Mouse (Mus musculus): ENCODE measurements at regions not wholly inside any gene's neighbourhood (a gene's known extent, or its start where the extent isn't known, plus 50 kb on each side); places are given as distances from the start of the nearest gene placed in this dataset.
A peak's percentile ranks its signal among the peaks of the same experiment; 100 is the strongest.

DNA sequence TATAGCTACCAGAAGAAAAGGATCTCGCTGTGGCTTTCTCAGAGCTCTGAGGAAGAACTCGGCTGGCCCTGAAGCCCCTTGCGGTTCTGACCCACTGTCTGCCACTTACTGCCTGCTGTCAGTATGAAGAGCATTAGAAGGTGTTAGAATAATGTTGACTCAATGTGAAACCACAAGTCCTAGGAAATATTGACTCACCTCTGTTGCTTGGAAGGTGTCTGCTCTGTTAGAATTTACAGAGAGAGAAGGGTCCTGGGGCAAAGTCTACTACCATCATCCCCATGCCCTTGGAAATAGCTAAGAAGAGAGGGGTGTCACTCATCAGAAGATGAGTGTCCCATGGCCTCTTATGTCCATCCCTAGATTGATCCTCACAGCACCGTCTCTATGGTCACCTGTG, 197.9 kb downstream of the Hlx start:
- no peak for DNase-seq

DNA sequence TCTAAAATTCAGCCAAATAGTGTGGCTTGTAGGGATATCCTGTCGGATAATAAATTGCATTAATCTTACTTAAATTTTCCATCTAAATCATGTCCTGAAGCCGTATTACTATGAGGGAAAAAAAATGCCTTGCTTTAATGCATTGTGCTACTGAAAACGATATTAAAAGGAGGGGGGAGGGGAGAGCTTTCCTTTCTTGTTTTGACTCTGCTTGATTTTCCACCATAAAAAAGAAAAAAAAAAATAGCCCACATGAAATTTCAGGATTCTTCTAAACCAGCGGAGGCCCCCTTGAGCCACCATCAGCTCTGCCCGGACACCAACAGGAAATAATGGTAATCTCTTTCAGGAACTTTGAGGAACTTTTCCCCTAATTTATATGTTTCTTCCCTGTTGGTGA, 198.5 kb downstream of the Hlx start:
- no peak for DNase-seq

DNA sequence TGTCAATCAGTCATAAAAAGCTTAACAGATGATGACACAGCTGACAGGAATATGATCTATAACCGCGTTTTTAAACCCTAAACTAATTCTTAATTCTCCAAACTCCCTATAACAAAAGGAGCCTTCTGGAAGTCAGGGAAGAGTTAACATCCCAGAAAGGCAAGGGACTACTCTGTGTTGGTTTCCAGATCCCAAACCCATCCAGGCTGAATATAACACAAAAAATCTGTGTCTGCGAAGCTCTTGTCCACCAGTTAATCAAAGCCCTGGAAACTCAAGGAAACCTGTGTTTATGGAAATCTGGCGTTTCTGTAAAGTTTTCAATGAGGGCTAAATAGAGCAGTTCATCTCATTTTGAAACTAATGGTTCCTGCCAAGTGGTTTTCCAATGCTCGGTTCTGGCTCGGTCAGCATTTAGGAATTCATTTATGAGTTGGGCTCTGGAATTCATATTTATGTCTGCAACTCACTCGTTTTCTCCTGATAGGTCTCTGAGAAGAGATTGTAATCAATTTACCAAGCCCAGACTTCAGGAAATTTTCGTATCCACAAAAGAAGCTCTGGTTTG, 199.8 kb downstream of the Hlx start:
- no peak for DNase-seq

DNA sequence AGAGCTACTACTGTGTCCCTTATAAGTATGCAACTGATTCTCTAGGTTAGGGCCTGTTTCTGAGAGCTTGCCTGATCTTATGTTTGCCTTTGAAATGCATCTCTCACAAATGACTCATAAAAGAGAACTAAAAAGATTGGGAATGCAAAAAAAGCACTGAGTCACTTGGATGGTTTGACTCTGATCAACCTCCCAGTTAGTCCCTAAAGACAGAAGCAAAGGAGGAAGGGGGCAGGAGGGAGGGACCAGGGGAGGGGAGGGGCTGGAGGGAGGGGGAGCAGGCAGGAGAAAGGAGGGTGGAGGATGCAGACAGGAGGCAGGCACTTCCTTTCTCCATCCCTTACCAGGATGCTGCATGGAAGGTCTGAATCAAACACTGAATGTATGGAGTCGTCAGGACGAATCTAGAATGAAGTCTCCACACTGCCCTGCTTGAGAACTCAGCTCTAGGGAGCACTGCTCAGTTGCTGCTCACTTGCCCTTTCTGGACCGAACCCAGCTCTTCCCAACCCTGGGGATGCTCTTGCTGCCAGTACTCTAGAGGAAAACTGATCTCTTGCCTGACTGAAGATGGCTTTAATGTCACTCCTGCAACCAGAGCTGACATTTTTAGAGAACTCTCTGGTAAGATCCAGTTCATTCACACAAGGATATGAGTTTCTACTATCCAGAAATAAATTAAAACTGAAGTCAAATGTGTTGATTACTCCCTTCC, 201.7 kb downstream of the Hlx start:
- no peak for DNase-seq

GRCm38 (mm10) chr1:184525740-184526139, 206.7 kb downstream of the Hlx start:
- DNase-seq, result no peak

GRCm38 (mm10) chr1:184519551-184519950, 212.9 kb downstream of the Hlx start:
- DNase-seq, result peak; percentile 31

- no peak for DNase-seq
These were observed 227.8 kb downstream of the Hlx start for GRCm38 (mm10) chr1:184504663-184505062.

GRCm38 (mm10) chr1:184503827-184504355, 228.5 kb downstream of the Hlx start:
- no peak for DNase-seq

DNA sequence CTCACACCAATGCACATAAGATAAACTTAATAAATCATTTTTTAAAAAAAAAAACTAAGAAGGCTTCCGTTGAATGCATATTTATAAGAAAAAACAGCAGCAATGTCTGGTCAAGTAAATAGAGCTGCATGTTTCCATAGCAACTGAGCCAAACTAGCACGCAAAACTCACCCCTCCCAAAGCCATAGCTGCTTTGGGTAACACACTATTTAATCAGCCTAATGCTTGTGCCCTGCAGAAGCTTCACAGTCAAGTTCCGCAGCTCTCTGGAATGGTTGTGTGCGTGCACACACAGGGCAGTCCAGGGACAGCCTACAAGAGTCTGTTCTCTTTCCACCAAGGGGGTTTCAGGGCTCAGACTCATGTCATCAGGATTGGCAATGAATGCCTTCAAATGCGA, 231.7 kb downstream of the Hlx start:
- no peak for DNase-seq

- DNase-seq, result no peak
These were observed 233.4 kb downstream of the Hlx start for GRCm38 (mm10) chr1:184498909-184499525.

- DNase-seq, result no peak
These were observed 235.4 kb downstream of the Hlx start for GRCm38 (mm10) chr1:184497007-184497406.

DNA sequence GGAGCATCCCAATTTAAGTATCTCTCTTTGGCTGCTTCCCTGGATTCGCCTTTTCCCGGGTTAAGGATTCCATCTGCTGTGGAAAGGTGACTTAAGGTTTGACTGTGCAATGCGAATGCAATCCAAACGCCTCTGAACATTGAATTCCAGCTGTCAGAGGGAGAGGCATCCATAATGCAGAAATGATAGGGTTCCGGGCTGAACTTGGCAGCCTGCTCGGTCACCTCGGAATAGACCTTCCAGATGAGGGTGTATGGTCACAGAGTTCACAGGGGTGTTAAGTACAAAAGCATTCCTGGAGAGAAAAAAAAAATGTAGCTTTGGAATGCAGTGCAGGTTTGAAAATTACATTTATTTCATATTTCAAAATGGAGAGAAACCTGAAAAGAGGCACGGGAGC, 238.6 kb downstream of the Hlx start:
- DNase-seq, result no peak

DNA sequence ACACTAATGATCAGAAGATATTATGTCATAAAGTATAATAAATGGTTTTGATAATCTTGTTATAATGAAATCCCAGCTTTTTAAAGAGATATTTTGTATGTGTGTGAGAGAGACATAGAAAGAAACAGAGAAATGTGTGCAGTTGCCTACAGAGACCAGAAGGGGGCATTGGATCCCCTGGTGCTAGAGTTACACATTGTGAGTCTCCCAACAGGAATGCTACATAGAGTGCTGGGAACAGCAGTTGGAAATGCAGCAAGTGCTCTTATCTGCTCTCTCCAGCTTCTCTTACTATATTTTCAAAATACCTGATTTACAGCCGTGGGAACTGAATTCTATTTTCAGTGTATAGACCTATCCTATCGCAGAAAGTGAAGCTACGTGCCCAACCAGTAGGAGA, 240.3 kb downstream of the Hlx start:
- no peak for DNase-seq

DNA sequence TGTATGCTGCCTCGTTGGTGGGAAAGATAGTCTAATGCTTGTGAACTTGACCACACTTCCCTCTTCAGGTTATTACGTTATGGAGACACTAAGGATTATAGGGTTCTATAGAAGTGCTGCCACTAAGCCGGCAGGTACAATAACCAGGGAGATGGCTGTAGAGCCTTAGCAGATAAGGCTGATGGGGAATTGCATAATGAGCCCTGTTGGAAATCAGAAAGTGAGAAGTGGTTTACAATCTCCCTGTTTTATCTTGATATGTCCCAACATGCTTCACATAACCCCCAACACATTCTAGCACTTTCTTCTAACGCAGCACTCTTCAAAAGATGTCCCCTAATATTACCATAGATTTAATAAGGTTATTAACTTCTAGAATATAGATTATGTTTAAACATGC, 241.2 kb downstream of the Hlx start:
- no peak for DNase-seq

GRCm38 (mm10) chr1:184487409-184487808, 245.0 kb downstream of the Hlx start:
- DNase-seq, result no peak

- no peak for DNase-seq
These were observed 247.6 kb downstream of the Hlx start for GRCm38 (mm10) chr1:184484801-184485200.

- DNase-seq, result no peak
These were observed 249.0 kb downstream of the Hlx start for GRCm38 (mm10) chr1:184483371-184483770.

- DNase-seq, result no peak
These were observed 250.4 kb downstream of the Hlx start for GRCm38 (mm10) chr1:184482026-184482425.

GRCm38 (mm10) chr1:184480571-184481220, 251.7 kb downstream of the Hlx start:
- DNase-seq, result no peak

- no peak for DNase-seq
These were observed 254.4 kb downstream of the Hlx start for GRCm38 (mm10) chr1:184478006-184478405.

DNA sequence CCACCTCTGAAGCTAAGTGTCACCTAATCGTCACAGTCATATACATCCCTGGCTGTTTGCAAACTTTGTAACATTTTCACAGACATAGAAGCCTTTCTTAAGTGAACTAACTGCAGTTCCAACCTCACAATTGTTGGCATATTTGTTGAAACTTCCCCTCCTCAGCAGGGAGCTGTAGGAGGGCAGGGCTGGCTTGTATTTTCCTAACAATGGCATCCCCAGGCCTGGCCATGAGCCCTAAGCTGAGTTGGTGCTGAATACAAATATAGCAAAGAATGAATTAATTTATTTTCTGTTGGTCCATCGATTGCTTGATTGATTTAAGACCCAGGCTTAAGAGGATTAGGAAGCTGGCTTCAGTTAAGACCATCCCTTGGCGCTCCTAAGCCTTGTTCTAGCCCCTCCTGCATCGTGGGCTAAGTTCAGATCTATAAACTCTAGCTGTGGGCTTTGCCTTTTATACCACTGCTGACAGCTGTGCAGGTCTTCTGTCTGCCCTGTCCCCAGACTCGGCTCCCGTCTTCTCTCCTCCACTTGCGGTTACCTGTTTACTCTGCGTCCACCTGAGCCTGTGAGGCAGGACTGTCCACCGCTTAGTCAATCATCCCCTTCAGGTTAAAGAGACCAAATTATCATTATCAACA, 269.8 kb downstream of the Hlx start:
- DNase-seq, result no peak

DNA sequence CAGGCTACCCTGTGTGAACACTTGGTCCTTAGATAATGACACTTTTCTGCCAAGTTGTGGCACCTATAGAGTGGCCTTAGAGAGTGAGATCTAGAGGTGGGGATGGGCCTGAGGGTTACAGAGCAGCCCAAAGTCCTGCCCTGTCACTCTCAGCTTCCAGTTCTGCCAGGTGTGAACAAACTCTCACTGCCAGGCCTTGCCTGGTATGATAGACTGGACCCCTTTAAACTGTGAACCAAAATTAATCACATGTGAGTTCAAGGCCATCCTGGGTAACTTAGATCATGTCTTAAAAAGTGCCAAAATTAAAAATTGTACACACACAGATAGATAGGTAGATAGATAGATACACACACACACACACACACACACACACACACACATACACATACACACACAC, 271.0 kb downstream of the Hlx start:
- no peak for DNase-seq

DNA sequence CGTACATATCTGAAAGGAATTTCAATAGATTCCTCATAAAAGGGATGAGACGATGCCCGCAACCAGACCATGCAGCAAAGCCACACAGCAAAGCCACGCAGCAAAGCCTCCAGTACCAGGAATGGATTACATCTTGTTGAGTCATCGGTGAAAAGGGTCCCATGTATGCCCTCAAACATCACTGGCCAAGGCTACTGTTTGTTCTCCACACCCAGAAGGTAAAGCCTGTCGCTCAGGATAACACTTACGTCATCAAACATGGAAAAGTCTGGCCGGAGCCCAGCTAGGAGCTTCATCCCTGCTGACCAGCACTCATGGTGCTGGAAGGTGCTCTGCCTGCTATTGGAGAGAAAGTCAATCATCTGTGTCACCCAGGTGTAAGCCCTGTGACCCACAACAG, 275.7 kb downstream of the Hlx start:
- DNase-seq, result no peak

All from heart, postnatal 4 days (tissue).